Mouse (Mus musculus): Measurements from ENCODE around the gene D5Ertd577e. TPM values are rescaled to one million over a fixed set of nuclear protein-coding genes. Genes with fewer than 3 reads are reported as not detected.

Gene D5Ertd577e
- polyA plus RNA-seq (2015; fragmentation: Illumina TruSeq; extraction: RNeasy Lipid Tissue Mini Kit (QIAGEN cat#74804); ENCODE audit: low read depth, low replicate concordance) = not detected

DNA sequence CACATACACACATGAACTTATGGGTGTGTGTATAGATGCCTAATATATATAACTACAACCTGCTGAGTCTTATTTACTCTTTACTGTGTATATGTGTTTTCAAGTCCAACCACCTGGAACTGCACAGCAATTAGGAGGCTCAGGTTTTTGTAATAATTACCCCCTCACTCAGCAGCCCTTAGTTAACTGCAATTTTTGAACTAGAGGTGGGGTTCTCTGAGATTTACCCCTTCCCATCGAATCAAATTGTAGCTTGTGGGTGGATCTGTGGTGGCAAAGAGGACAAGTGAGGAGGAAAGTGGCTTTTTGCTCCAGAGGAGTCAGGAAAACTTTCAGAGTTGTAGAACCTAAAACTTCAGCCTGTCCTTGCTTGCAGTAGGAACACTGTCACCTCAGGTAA lies at the start of gene D5Ertd577e:
Gene D5Ertd577e (plus strand): TSS at position 301 of the 400 bp plus-strand sequence.

DNA sequence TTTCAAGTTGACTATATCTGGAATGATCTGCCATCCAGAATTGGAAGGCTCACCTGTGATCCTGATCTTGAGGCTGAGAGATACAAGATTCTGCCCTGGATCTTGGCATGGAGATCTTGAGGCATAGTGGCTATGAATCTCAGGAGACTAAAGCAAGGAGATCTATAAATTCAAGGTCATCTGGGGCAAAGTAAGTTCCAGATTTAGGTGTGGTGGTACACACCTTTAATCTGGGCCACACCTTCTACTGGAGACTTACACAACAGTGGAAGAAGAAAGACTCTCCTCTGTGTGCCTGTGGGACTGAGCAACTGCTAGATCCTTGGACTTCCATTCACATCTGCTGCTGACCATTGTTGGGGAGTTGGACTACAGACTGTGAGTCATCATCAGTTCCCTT lies 53.9 kb downstream of the D5Ertd577e start, which contains the start of gene Gm3286:
Gene Gm3286 (plus strand): TSS at position 301 of the 400 bp plus-strand sequence.

Other genes with a start within 250 kb of the D5Ertd577e start
- gene Gm10424, start 184.0 kb upstream of the D5Ertd577e start, polyA plus RNA-seq (2015; fragmentation: Illumina TruSeq; extraction: RNeasy Lipid Tissue Mini Kit (QIAGEN cat#74804); ENCODE audit: low read depth, low replicate concordance) = not detected
- not detected for gene Gm3259, start 150.9 kb upstream of the D5Ertd577e start, polyA plus RNA-seq (2015; fragmentation: Illumina TruSeq; extraction: RNeasy Lipid Tissue Mini Kit (QIAGEN cat#74804); ENCODE audit: low read depth, low replicate concordance)
- gene Gm3286, start 54.0 kb downstream of the D5Ertd577e start, polyA plus RNA-seq (2015; fragmentation: Illumina TruSeq; extraction: RNeasy Lipid Tissue Mini Kit (QIAGEN cat#74804); ENCODE audit: low read depth, low replicate concordance) = not detected
- not detected for gene Gm7971, start 138.1 kb downstream of the D5Ertd577e start, polyA plus RNA-seq (2015; fragmentation: Illumina TruSeq; extraction: RNeasy Lipid Tissue Mini Kit (QIAGEN cat#74804); ENCODE audit: low read depth, low replicate concordance)

Data from brain, adult 10 weeks (tissue).